Mouse (Mus musculus): ENCODE data around the gene Nckap1l. TPM values are rescaled to one million over a fixed set of nuclear protein-coding genes. Genes with fewer than 3 reads are reported as not detected.

Nckap1l gene
- polyA plus RNA-seq, 1 experiment from 2014 or later = 1.9 TPM

DNA sequence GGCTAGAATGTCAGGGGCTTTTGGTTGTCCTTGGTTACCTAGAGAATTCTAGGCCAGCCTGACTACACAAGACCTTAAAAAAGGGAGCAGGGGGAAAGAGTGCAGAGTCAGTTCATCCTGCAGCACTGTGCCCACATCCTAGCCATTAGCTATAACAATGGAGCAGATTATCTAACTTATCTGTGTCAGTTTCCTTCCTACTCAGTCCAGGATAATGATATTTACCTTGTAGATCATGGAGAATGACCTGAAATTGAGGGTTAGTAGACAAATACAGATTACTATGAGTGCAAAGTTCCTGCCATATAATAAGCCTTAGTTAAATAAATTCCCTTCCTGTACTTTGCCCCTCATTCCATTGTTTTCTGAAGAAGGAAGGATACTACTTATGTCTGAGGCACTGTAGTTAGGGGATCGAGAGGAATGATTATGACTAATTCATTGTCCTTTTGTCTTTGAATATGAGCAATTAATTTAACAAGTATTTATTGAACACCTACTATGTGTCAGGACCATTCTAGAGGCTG lies 25.5 kb downstream of the Nckap1l start:
- Histone ChIP-seq H3K4me3 (replicated peaks) (no peak overlapping the region), H3K9ac (no peak overlapping the region), H3K27ac (no peak overlapping the region), H3K4me2 (no peak overlapping the region), H3K27me3 (0 out of 2 replicates have a peak, but pooled peaks cover 3% of the 10 kb centered on the region), H3K36me3 (no peaks in the 10 kb centered on the region), H3K4me1 (no peaks in the 10 kb centered on the region), H3K9me3 (replicated peaks) (no peaks in the 10 kb centered on the region)
- ATAC-seq (replicated peaks; ENCODE audit: low FRiP score) = no peak
- WGBS = 76% methylated on average over 1 of the region's 1 CpGs

DNA sequence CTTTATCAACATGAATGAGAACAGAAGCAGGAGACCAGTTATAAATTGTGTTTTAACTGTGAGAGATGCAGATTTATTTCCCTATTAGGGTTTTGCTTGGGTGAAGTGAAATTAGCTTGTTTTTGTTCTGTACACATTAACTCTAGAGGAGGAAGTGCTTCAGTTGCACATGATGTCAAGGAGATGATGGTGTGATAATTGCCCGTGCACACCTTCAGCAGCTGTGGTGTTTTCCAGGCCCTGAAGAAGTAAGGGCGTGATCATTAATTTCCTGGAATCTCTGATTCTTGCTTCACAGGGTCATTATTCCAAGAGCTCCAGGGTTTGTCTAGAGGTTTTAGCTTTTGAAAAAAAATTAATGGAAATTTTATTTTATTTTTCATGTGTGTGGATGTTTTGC lies 26.5 kb downstream of the Nckap1l start:
- H3K9me3 ChIP-seq (replicated peaks) = no peaks in the 10 kb centered on the region
- H3K4me2 ChIP-seq = no peak overlapping the region
- no peak for ATAC-seq (replicated peaks; ENCODE audit: low FRiP score)
- 62% methylated on average over 2 of the region's 2 CpGs for WGBS
- H3K27me3 ChIP-seq = 0 out of 2 replicates have a peak, but pooled peaks cover 3% of the 10 kb centered on the region
- H3K36me3 ChIP-seq = no peaks in the 10 kb centered on the region
- H3K27ac ChIP-seq = no peak overlapping the region
- H3K4me3 ChIP-seq (replicated peaks) = no peak overlapping the region
- no peak overlapping the region for H3K9ac ChIP-seq
- no peaks in the 10 kb centered on the region for H3K4me1 ChIP-seq

DNA sequence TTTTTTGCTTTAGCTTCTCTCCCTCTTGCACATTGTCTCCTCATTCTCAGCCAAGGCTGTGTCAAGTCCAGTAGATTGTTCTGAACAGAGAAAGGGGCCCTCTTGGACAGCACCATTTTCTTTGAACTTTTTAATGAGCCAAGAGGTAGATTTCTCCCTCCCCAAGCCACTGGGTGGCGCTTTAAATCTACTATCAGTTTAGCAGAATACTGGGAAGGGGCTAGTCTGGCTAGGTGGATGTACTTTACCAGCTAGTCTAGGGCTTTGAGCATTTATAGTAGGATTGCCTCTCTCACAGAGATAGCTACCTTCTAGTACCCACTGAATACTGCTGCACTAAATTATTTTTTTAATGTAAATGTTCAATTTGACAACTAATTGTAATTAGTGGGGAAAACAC lies 28.9 kb downstream of the Nckap1l start:
- ATAC-seq (replicated peaks; ENCODE audit: low FRiP score) = no peak
- no peak overlapping the region for H3K9ac ChIP-seq
- 0% methylated on average over 1 of the region's 1 CpGs for WGBS

DNA sequence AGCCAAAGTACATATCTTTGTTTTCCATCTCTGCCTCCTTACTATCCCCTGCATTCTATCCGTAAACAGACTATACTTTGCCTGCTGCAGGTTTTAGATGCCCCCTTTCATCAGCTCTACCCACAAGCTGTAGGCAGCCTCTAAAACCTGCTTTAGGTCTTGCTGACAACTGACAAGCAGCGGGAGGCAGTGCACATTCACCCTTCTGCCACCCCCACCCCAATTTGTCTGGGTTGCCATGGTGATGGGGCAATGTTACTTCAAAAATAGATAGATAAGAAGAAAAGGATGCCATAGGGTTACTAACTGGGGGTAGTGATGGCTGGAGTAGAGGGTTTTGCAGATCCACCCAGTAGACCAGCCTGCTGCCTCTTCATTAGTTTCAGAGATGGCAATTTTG lies 30.9 kb downstream of the Nckap1l start:
- Histone ChIP-seq H3K27ac (no peak overlapping the region), H3K4me2 (no peak overlapping the region), H3K4me1 (no peaks in the 10 kb centered on the region), H3K27me3 (0 out of 2 replicates have a peak, but pooled peaks cover 3% of the 10 kb centered on the region), H3K9ac (no peak overlapping the region), H3K36me3 (no peaks in the 10 kb centered on the region), H3K4me3 (replicated peaks) (no peak overlapping the region), H3K9me3 (replicated peaks) (no peaks in the 10 kb centered on the region)
- 53% methylated on average over 2 of the region's 2 CpGs for WGBS
- ATAC-seq (replicated peaks; ENCODE audit: low FRiP score) = no peak

More for the DNA sequence above, 28.9 kb downstream of the Nckap1l start:
- Histone ChIP-seq H3K9me3 (replicated peaks) (no peaks in the 10 kb centered on the region), H3K27me3 (0 out of 2 replicates have a peak, but pooled peaks cover 3% of the 10 kb centered on the region), H3K4me2 (no peak overlapping the region), H3K27ac (no peak overlapping the region), H3K36me3 (no peaks in the 10 kb centered on the region), H3K4me1 (no peaks in the 10 kb centered on the region), H3K4me3 (replicated peaks) (no peak overlapping the region)

DNA sequence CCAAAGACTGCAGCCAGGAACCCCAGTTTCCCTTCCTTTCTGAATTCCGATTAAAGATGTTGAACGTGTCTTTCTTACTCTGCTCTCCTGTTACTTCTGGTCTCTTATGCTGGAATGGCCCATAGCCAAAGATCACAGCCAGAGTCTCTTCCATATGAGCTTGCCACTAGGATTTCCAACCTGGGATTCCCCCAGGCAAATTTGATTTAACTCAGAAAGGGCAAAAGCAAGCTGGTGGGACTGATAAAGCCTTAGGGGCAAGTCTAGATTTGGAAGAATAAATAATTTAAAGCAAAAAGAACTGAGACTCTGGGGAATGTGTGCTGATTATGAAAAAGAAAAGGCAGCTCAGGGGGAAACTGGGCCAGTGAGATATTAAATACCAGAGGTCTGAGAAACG lies 31.5 kb downstream of the Nckap1l start:
- Histone ChIP-seq H3K36me3 (no peaks in the 10 kb centered on the region), H3K27me3 (0 out of 2 replicates have a peak, but pooled peaks cover 3% of the 10 kb centered on the region), H3K9me3 (replicated peaks) (no peaks in the 10 kb centered on the region), H3K4me1 (no peaks in the 10 kb centered on the region), H3K4me2 (no peak overlapping the region), H3K27ac (no peak overlapping the region), H3K4me3 (replicated peaks) (no peak overlapping the region), H3K9ac (no peak overlapping the region)
- 58% methylated on average over 3 of the region's 3 CpGs for WGBS
- ATAC-seq (replicated peaks; ENCODE audit: low FRiP score) = no peak

DNA sequence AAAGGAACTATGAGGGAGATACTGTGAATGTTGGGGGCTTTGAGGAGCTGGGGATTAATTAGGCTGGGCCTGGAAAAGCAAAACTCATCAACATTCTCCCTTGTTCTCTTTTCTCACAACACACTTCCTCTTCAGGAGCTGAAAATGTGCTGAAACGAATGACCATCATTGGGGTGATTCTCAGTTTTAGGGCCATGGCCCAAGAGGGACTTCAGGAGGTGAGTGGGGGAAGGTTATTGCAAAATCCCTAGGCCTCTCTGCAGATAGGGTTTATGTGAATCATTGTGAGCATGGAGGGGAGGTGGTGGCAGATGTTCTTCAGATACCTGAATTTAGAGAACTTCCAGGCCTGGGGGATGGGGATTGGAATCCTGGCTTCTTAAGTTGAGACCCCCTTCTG lies 33.1 kb downstream of the Nckap1l start:
- no peaks in the 10 kb centered on the region for H3K9me3 ChIP-seq (replicated peaks)
- H3K27me3 ChIP-seq = 0 out of 2 replicates have a peak, but pooled peaks cover 3% of the 10 kb centered on the region
- no peaks in the 10 kb centered on the region for H3K36me3 ChIP-seq
- no peak overlapping the region for H3K27ac ChIP-seq
- H3K4me1 ChIP-seq = no peaks in the 10 kb centered on the region
- no peak overlapping the region for H3K4me3 ChIP-seq (replicated peaks)
- ATAC-seq (replicated peaks; ENCODE audit: low FRiP score) = no peak
- no peak overlapping the region for H3K4me2 ChIP-seq
- 55% methylated on average over 1 of the region's 1 CpGs for WGBS
- no peak overlapping the region for H3K9ac ChIP-seq

DNA sequence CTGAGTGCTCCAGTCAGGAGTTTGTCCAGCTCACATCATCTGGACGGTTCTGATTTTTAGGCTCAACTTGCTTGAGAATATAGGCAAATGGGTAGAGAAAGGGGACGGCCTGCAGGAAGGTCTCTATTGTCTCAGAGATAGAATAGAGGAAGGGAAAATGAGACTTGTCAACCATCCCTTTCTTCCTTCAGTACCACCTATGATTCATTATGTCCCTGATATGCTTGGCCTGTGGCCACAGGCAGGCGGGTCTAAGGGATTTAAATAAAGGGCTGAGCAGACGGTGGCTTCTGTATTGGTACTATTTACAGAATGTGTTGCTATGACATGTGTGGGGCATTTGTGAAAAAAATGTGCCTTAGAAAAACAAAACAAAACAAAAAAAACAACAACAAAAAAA lies 34.7 kb downstream of the Nckap1l start:
- H3K4me3 ChIP-seq (replicated peaks) = no peak overlapping the region
- H3K36me3 ChIP-seq = no peaks in the 10 kb centered on the region
- H3K4me1 ChIP-seq = no peaks in the 10 kb centered on the region
- WGBS = 60% methylated on average over 4 of the region's 4 CpGs
- no peaks in the 10 kb centered on the region for H3K9me3 ChIP-seq (replicated peaks)
- ATAC-seq (replicated peaks; ENCODE audit: low FRiP score) = no peak
- no peaks in the 10 kb centered on the region for H3K27me3 ChIP-seq
- H3K9ac ChIP-seq = no peak overlapping the region
- H3K4me2 ChIP-seq = no peak overlapping the region
- H3K27ac ChIP-seq = no peak overlapping the region

DNA sequence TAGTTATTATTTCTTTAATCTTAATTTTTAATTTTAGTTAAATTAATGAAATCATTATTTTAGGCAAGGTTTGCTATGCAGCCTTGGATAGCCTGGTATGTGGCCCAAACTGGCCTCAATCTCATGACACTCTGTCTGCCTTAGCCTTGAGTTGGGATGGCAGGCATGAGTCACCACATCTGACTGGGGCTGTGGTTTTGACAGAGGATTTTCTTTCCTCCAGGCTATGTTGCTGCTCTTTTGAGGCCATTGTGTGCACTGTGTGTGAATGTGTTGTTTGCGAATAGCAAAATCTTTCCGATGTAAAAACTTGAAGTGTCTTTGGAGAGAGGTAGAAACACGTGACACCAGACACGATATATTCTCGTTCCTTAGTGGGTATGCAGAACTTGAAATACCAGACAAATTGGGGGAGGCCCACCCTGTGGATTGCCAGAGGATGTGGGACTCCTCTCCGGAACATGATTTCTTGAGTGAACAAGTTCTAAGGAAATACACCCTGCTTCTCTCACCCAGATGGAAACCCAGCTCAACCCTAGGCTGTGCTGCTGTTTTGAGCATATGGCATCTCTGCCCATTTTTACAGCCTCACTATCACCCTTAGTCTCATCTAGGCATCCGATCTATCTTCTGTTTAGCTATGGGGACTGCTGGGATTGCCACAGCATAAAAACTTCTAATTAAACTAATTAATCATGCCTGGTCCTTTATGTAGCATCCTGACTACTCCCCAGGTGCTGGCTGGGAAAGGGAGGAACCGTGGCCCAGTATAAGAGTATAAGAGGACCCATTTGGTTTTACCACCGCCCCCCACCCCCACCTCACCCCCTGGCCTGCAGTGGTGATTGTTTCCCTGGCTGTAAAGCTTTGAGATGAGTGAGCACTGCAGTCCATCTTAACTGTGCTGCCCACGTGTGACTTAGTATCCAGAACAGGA lies 42.9 kb downstream of the Nckap1l start:
- WGBS = 56% methylated on average over 10 of the region's 10 CpGs
- no peak overlapping the region for H3K27ac ChIP-seq
- peaks cover 15% of the 10 kb centered on the region for H3K27me3 ChIP-seq

DNA sequence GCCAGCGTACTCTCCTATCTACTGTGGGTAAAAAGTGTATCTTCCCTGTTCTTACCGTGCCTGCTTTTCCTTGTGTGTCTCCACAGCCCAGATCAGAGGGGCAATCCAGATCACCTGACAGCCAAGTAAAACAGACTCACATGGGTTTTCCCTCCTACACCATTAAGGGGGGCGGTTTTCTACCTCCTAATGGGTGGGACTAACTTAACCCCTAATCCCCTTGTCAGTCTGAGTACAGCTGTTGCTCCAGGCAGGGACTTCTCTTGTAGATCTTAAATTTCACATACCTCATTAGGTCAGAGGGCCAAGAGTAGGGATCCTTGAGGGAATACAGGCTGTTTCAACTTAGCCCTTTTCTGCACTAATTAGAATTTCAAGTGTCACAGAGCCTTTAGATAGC lies 44.6 kb downstream of the Nckap1l start:
- H3K4me3 ChIP-seq (replicated peaks) = no peak overlapping the region
- no peak; the same call in 1 of the 2 replicates for ATAC-seq (replicated peaks; ENCODE audit: low FRiP score)
- 19% methylated on average over 3 of the region's 3 CpGs for WGBS
- no peak overlapping the region for H3K27ac ChIP-seq
- no peaks in the 10 kb centered on the region for H3K36me3 ChIP-seq
- peaks cover 24% of the 10 kb centered on the region for H3K4me1 ChIP-seq
- H3K9ac ChIP-seq = no peak overlapping the region
- H3K4me2 ChIP-seq = no peak overlapping the region
- no peaks in the 10 kb centered on the region for H3K9me3 ChIP-seq (replicated peaks)
- peaks cover 27% of the 10 kb centered on the region for H3K27me3 ChIP-seq

More for the DNA sequence above, 42.9 kb downstream of the Nckap1l start:
- Histone ChIP-seq H3K4me1 (peaks cover 11% of the 10 kb centered on the region), H3K4me3 (replicated peaks) (no peak overlapping the region), H3K9ac (no peak overlapping the region), H3K4me2 (no peak overlapping the region), H3K36me3 (no peaks in the 10 kb centered on the region), H3K9me3 (replicated peaks) (no peaks in the 10 kb centered on the region)
- ATAC-seq (replicated peaks; ENCODE audit: low FRiP score) = no peak

DNA sequence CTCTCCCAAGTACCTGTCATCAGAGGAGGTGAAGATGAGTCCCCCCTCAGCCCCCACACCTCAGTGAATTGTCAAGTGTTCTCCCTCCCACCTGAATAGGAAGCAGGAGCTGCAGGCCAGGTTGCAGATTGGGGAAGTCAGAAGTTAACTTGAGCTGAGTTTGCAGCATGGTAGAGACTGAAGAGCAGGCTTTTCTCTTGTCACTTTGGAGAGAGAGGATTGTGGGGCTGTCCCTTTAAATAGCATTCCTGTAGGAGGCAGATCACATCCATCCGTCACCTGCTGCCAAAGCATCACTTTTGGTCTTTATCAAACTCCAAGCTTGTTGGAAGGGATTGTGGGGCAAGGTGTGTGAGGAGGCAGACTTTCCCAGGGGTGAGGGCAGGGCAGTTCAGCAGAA lies 47.1 kb downstream of the Nckap1l start:
- ATAC-seq (replicated peaks; ENCODE audit: low FRiP score) = no peak
- Histone ChIP-seq H3K4me1 (peaks cover 28% of the 10 kb centered on the region), H3K27me3 (peaks cover 53% of the 10 kb centered on the region), H3K4me2 (no peak overlapping the region), H3K27ac (no peak overlapping the region), H3K4me3 (replicated peaks) (no peak overlapping the region), H3K9ac (no peak overlapping the region), H3K9me3 (replicated peaks) (no peaks in the 10 kb centered on the region), H3K36me3 (no peaks in the 10 kb centered on the region)
- 84% methylated on average over 1 of the region's 1 CpGs for WGBS

DNA sequence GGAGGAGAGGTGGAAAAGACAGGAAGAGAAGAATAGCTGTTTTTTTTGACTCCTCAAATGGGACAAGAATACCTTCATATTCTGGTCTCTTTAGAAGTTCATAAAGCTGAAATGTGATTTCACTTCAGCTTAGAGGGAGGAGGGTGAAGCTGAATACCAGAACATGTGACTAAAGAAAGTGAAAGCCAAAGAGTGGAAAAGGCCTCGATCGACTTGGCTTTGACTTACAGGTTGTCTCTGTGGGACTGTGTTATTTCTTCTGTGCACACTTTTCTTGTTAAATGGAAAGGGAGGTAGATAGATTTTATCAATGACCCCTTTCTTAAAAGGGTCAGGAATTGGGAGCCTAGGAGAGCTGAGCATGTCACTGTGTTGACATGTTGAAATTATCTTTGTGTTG lies 47.6 kb downstream of the Nckap1l start:
- Histone ChIP-seq H3K4me2 (no peak overlapping the region), H3K27me3 (peaks cover 56% of the 10 kb centered on the region), H3K4me3 (replicated peaks) (no peak overlapping the region), H3K9ac (no peak overlapping the region), H3K4me1 (peaks cover 28% of the 10 kb centered on the region), H3K27ac (no peak overlapping the region), H3K36me3 (no peaks in the 10 kb centered on the region), H3K9me3 (replicated peaks) (no peaks in the 10 kb centered on the region)
- 57% methylated on average over 2 of the region's 2 CpGs for WGBS
- ATAC-seq (replicated peaks; ENCODE audit: low FRiP score) = no peak

DNA sequence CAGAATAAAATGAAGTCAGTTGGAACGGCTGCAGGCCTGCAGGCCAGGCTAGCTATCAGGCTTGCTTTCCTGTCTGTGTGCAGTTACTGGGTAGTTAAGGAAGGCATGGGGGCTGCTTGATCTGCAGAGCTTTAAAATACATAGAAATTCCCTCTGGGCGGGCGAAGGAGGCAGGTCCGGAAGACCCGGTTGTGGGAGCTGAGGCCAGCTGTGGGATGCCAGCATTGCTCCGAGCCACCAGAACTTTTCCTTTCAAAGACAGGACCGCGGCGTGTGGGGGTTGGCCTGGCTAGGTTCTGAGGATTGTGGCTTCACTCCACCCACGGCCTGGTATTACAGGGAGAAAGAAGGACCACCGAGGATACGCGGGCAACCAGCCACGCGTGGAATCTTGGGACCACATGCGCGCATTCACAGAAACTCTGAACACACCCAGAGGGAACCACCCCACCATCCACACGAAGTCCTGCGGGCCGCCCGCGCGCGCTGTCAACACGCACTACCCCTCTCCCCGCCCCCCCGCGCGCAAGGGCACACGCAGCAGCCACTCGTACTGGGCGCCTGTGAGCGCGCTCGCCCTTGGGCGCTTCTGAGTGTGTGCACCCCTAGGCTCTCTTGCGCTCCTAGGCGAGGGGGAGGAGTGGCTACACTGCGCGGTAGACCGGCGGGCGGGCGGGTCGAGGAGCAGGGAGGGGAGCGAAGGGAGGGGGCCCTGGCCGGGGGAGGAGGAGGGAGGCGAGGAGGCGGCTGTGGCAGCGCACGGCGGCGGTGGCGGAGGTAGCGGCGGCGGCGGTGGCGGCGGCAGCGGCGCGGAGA lies 49.0 kb downstream of the Nckap1l start, which contains the start of gene Pde1b:
Pde1b (plus strand) TSS at position 600 of the 816 bp plus-strand sequence.
- Histone ChIP-seq H3K9ac (peak within 1 kb of the TSS; percentile 52), H3K9me3 (replicated peaks) (no peaks in the 10 kb centered on the region), H3K4me1 (peaks cover 28% of the 10 kb centered on the region), H3K4me3 (replicated peaks) (peak within 1 kb of the TSS; percentile 61), H3K27ac (peak within 1 kb of the TSS; percentile 52), H3K27me3 (peaks cover 59% of the 10 kb centered on the region), H3K4me2 (peak within 1 kb of the TSS; percentile 98), H3K36me3 (no peaks in the 10 kb centered on the region)
- peak; percentile 89 for ATAC-seq (replicated peaks; ENCODE audit: low FRiP score)
- 1% methylated on average over 57 of the region's 63 CpGs for WGBS

Data from kidney, embryonic 15.5 days (tissue).